Comparison of ENCODE assay signal across 17 mouse cellular contexts in genomic region chr9:107260836-107261235, GRCm38 (mm10). TPM values are rescaled to one million over a fixed set of nuclear protein-coding genes. Genes with fewer than 3 reads are reported as not detected.
DNase-seq lines count a peak whose midpoint lies in the region; ATAC-seq and TF ChIP-seq lines count a peak whose summit lies in the region.
"Had no signal": no experiment of that assay in that cellular context is flagged by ENCODE, and none has a peak within 500 bp of the region (broad histone marks: within the 10 kb centered on the region; RNA-seq: fewer than 3 reads in every experiment).

No protein-coding gene starts in this region.

- ATAC-seq in forebrain, embryonic 16.5 days = peak; percentile 34; the same call in 1 of the 2 replicates
- no peak for ATAC-seq in forebrain, embryonic 13.5 days
- peak; percentile 75 for ATAC-seq in megakaryocyte progenitor cell, adult 5-6 weeks (replicated peaks; ENCODE audit: poor library complexity)
- ATAC-seq in inflammation-experienced regulatory T-cells, adult 6 months = no peak
- ATAC-seq: CD4-positive, CD25-positive, alpha-beta regulatory T cell, adult 4 months; liver, embryonic 12.5 days had no signal

- H3K9me3 ChIP-seq in forebrain, embryonic 16.5 days (ENCODE audit: control insufficient read depth, low read length) = no peaks in the 10 kb centered on the region
- H3K9me3 ChIP-seq in forebrain, embryonic 13.5 days (replicated peaks) = no peaks in the 10 kb centered on the region
- no peaks in the 10 kb centered on the region for H3K9me3 ChIP-seq in MEL (replicated peaks; ENCODE audit: insufficient read depth, low read length)
- H3K9me3 ChIP-seq: embryonic facial prominence, embryonic 10.5 days; liver, embryonic 12.5 days had no signal

- no peaks in the 10 kb centered on the region for H3K27me3 ChIP-seq in forebrain, embryonic 16.5 days (replicated peaks; ENCODE audit: control insufficient read depth, insufficient read depth, low read length)
- no peaks in the 10 kb centered on the region for H3K27me3 ChIP-seq in forebrain, embryonic 13.5 days
- H3K27me3 ChIP-seq in MEL (ENCODE audit: control insufficient read depth in 1 of 2, insufficient read depth in 2 of 2, low read length in 2 of 2) = no peaks in the 10 kb centered on the region
- H3K27me3 ChIP-seq: liver, embryonic 12.5 days had no signal

- no peak overlapping the region for H3K4me2 ChIP-seq in forebrain, embryonic 16.5 days (ENCODE audit: low read length)
- no peak overlapping the region for H3K4me2 ChIP-seq in forebrain, embryonic 13.5 days
- H3K4me2 ChIP-seq: liver, embryonic 12.5 days had no signal

- 46% methylated on average over 8 of the region's 8 CpGs for WGBS in forebrain, embryonic 16.5 days
- 61% methylated on average over 8 of the region's 8 CpGs for whole genome bisulfite sequencing in forebrain, embryonic 13.5 days

- H3K9ac ChIP-seq in forebrain, embryonic 16.5 days (replicated peaks; ENCODE audit: low read depth, low read length) = no peak overlapping the region
- H3K9ac ChIP-seq in forebrain, embryonic 13.5 days = no peak overlapping the region
- H3K9ac ChIP-seq in MEL (ENCODE audit: control insufficient read depth, low read depth, low read length, poor library complexity, severe bottlenecking) = peak overlapping the region; percentile 41
- H3K9ac ChIP-seq: liver, embryonic 12.5 days had no signal

- TF ChIP-seq EP300 in MEL (IDR thresholded peaks at IDR 0.05; ENCODE audit: low read depth in 1 of 2, low read length in 2 of 2) = no peak

- H3K4me1 ChIP-seq in forebrain, embryonic 16.5 days (replicated peaks; ENCODE audit: control insufficient read depth, insufficient read depth, low read length) = peaks cover 14% of the 10 kb centered on the region
- H3K4me1 ChIP-seq in forebrain, embryonic 13.5 days = peaks cover 23% of the 10 kb centered on the region; the same call in 1 of the 2 replicates
- H3K4me1 ChIP-seq in MEL (ENCODE audit: control insufficient read depth in 1 of 2, insufficient read depth in 2 of 2, low read length in 2 of 2) = peaks cover 18 to 30% of the 10 kb centered on the region in 2 experiments
- H3K4me1 ChIP-seq: liver, embryonic 12.5 days had no signal

- peak; percentile 30 for DNase-seq in lung, postnatal 36 days
- DNase-seq in lung, adult 18-20 months = no peak
- DNase-seq in MEL (ENCODE audit: low read depth, low spot score) = peak; percentile 84
- DNase-seq in kidney, postnatal 4 days = no peak
- DNase-seq: adrenal gland, adult 2 months; gastrocnemius, postnatal 14 days; kidney, adult 18-20 months; kidney, postnatal 36 days; lung, postnatal 10 days had no signal

- H3K36me3 ChIP-seq in forebrain, embryonic 16.5 days (ENCODE audit: control insufficient read depth, insufficient read depth) = no peaks in the 10 kb centered on the region
- H3K36me3 ChIP-seq in forebrain, embryonic 13.5 days (ENCODE audit: poor library complexity, severe bottlenecking) = no peaks in the 10 kb centered on the region
- H3K36me3 ChIP-seq in MEL (ENCODE audit: control insufficient read depth in 1 of 2, insufficient read depth in 2 of 2, low read length in 2 of 2) = peaks cover 0 to 16% of the 10 kb centered on the region in 2 experiments; a peak in 3 of 4 replicates
- H3K36me3 ChIP-seq: embryonic facial prominence, embryonic 10.5 days had no signal

- TF ChIP-seq RAD21 in MEL (IDR thresholded peaks at IDR 0.05; ENCODE audit: low read depth, low read length) = no peak

- TF ChIP-seq CTCF in MEL (IDR thresholded peaks at IDR 0.05 in 2 of 3, conservative IDR thresholded peaks at IDR 0.05 in 1 of 3; ENCODE audit: control insufficient read depth in 1 of 3, insufficient read depth in 1 of 3, low read depth in 2 of 3, low read length in 3 of 3, poor library complexity in 1 of 3, severe bottlenecking in 1 of 3) = no peak

- peak in 1 of 2 experiments; percentile 26; a peak in 1 of 4 replicates for TF ChIP-seq POLR2A in MEL (IDR thresholded peaks at IDR 0.05; ENCODE audit: control insufficient read depth in 1 of 2, insufficient read depth in 1 of 2, low read depth in 1 of 2, low read length in 2 of 2, poor library complexity in 1 of 2)

- H3K79me2 ChIP-seq in MEL (ENCODE audit: control insufficient read depth, insufficient read depth, low read length, poor library complexity) = no peaks in the 10 kb centered on the region

- no peak overlapping the region for H3K4me3 ChIP-seq in forebrain, embryonic 16.5 days (replicated peaks; ENCODE audit: low read length)
- H3K4me3 ChIP-seq in forebrain, embryonic 13.5 days = no peak overlapping the region
- H3K4me3 ChIP-seq in MEL (ENCODE audit: control insufficient read depth in 1 of 2, insufficient read depth in 1 of 2, low read depth in 2 of 2, low read length in 2 of 2) = no peak overlapping the region
- H3K4me3 ChIP-seq: embryonic facial prominence, embryonic 10.5 days; liver, embryonic 12.5 days had no signal

- peak overlapping the region; percentile 62 for H3K27ac ChIP-seq in forebrain, embryonic 16.5 days (ENCODE audit: low read length)
- no peak overlapping the region for H3K27ac ChIP-seq in forebrain, embryonic 13.5 days
- peak overlapping the region; percentile 57 for H3K27ac ChIP-seq in MEL (ENCODE audit: control insufficient read depth, low read depth, low read length)
- H3K27ac ChIP-seq: embryonic facial prominence, embryonic 10.5 days; liver, embryonic 12.5 days; stomach, postnatal 0 days had no signal

TF ChIP-seq in MEL, 35 proteins besides CTCF, POLR2A, EP300 and RAD21 (continues in another document):
- TF ChIP-seq NRF1 (IDR thresholded peaks at IDR 0.05; ENCODE audit: insufficient read depth, low read depth, low read length, poor library complexity, severe bottlenecking) = no peak
- no peak for TF ChIP-seq MAFK (IDR thresholded peaks at IDR 0.05; ENCODE audit: borderline replicate concordance, low read depth, low read length)
- TF ChIP-seq GABPA (IDR thresholded peaks at IDR 0.05; ENCODE audit: low read depth, low read length) = no peak
- no peak for TF ChIP-seq USF1 (IDR thresholded peaks at IDR 0.05; ENCODE audit: low read depth, low read length)
- no peak for TF ChIP-seq MYB (IDR thresholded peaks at IDR 0.05; ENCODE audit: low read depth, low read length)
- 0 out of 2 replicates have a peak, but pooled peaks have one; percentile 44 for TF ChIP-seq TBP (IDR thresholded peaks at IDR 0.05; ENCODE audit: low read depth, low read length)
- no peak for TF ChIP-seq HCFC1 (IDR thresholded peaks at IDR 0.05; ENCODE audit: low read depth, low read length)
- no peak for TF ChIP-seq ZMIZ1 (IDR thresholded peaks at IDR 0.05; ENCODE audit: low read depth, low read length)
- TF ChIP-seq ZC3H11A (IDR thresholded peaks at IDR 0.05; ENCODE audit: low read depth, low read length) = no peak
- no peak for TF ChIP-seq UBTF (IDR thresholded peaks at IDR 0.05; ENCODE audit: borderline replicate concordance, insufficient read depth, low read depth, low read length)
- TF ChIP-seq POLR2AphosphoS2 (IDR thresholded peaks at IDR 0.05; ENCODE audit: low read length) = no peak
- no peak for TF ChIP-seq POLR2AphosphoS5 (IDR thresholded peaks at IDR 0.05; ENCODE audit: borderline replicate concordance, low read depth, low read length)
- TF ChIP-seq TCF12 (IDR thresholded peaks at IDR 0.05; ENCODE audit: low read depth, low read length) = no peak
- TF ChIP-seq E2F4 (IDR thresholded peaks at IDR 0.05; ENCODE audit: borderline replicate concordance, low read depth, low read length) = no peak
- TF ChIP-seq ZNF384 (IDR thresholded peaks at IDR 0.05; ENCODE audit: low read depth, low read length) = no peak
- peak; percentile 85; the same call in 1 of the 2 replicates for TF ChIP-seq MYC (IDR thresholded peaks at IDR 0.05; ENCODE audit: low read depth, low read length)
- TF ChIP-seq TAL1 (IDR thresholded peaks at IDR 0.05; ENCODE audit: low read length) = no peak
- TF ChIP-seq BHLHE40 (IDR thresholded peaks at IDR 0.05; ENCODE audit: borderline replicate concordance, low read depth, low read length) = 0 out of 2 replicates have a peak, but pooled peaks have one; percentile 39
- TF ChIP-seq MEF2A (IDR thresholded peaks at IDR 0.05; ENCODE audit: extremely low read depth, insufficient replicate concordance, low read depth, low read length, poor library complexity, severe bottlenecking) = no peak

RNA-seq across cellular contexts. Expression of gene Mapkapk3, which starts 28.8 kb away (rescaled TPM):
- polyA plus RNA-seq in forebrain, embryonic 16.5 days (2015; fragmentation: Nextera tagmentation; extraction: Ambion mirVana) = 1.4 and 1.7 TPM in 2 replicates
- 2.0 and 2.4 TPM in 2 replicates for polyA plus RNA-seq in forebrain, embryonic 13.5 days (2015; fragmentation: Nextera tagmentation; extraction: Ambion mirVana)
- 36.0 and 49.9 TPM in 2 replicates for total RNA-seq in MEL (2012; rRNA removed)
- 10 to 100 TPM in 1 of 2 experiments, not detected in 1; 42.3 TPM for polyA plus RNA-seq in MEL (2012; ENCODE audit: insufficient read depth in 1 of 2, insufficient read length in 2 of 2, low read depth in 1 of 2, low replicate concordance in 2 of 2, missing spikeins in 1 of 2)
- 100 and 115 TPM in 2 replicates for total RNA-seq in megakaryocyte progenitor cell, adult 5-6 weeks (2015)
- total RNA-seq in megakaryocyte progenitor cell, adult 5-6 weeks (2017) = 175 and 186 TPM in 2 replicates
- 10 to 100 TPM; 53.9 to 59.6 (median 59.2) TPM for polyA plus RNA-seq in inflammation-experienced regulatory T-cells, adult 6 months (2017; shearing (Covaris generic))

RNA-seq across cellular contexts. Expression of gene Dock3, which starts 29.1 kb away (rescaled TPM):
- 23.2 and 23.6 TPM in 2 replicates for polyA plus RNA-seq in forebrain, embryonic 16.5 days (2015; fragmentation: Nextera tagmentation; extraction: Ambion mirVana)
- polyA plus RNA-seq in forebrain, embryonic 13.5 days (2015; fragmentation: Nextera tagmentation; extraction: Ambion mirVana) = 14.4 and 16.1 TPM in 2 replicates
- 0.08 TPM in 1 of 2 replicates, not detected in the other for total RNA-seq in MEL (2012; rRNA removed)
- under 1 TPM in 1 of 2 experiments, not detected in 1; 0.03 TPM for polyA plus RNA-seq in MEL (2012; ENCODE audit: insufficient read depth in 1 of 2, insufficient read length in 2 of 2, low read depth in 1 of 2, low replicate concordance in 2 of 2, missing spikeins in 1 of 2)
- 1.2 TPM in 1 of 2 replicates, not detected in the other for total RNA-seq in megakaryocyte progenitor cell, adult 5-6 weeks (2015)
- not detected in 2 replicates for total RNA-seq in megakaryocyte progenitor cell, adult 5-6 weeks (2017)
- not detected for polyA plus RNA-seq in inflammation-experienced regulatory T-cells, adult 6 months (2017; shearing (Covaris generic))
- total RNA-seq: gastrocnemius, postnatal 14 days had no signal

RNA-seq across cellular contexts. Expression of gene Cish, which starts 35.0 kb away (rescaled TPM):
- 9.2 and 11.1 TPM in 2 replicates for polyA plus RNA-seq in forebrain, embryonic 16.5 days (2015; fragmentation: Nextera tagmentation; extraction: Ambion mirVana)
- polyA plus RNA-seq in forebrain, embryonic 13.5 days (2015; fragmentation: Nextera tagmentation; extraction: Ambion mirVana) = 6.2 and 7.3 TPM in 2 replicates
- total RNA-seq in MEL (2012; rRNA removed) = 5.1 and 10.0 TPM in 2 replicates
- 10 to 100 TPM in 1 of 2 experiments, not detected in 1; 24.5 TPM for polyA plus RNA-seq in MEL (2012; ENCODE audit: insufficient read depth in 1 of 2, insufficient read length in 2 of 2, low read depth in 1 of 2, low replicate concordance in 2 of 2, missing spikeins in 1 of 2)
- total RNA-seq in megakaryocyte progenitor cell, adult 5-6 weeks (2015) = 0.51 and 0.86 TPM in 2 replicates
- total RNA-seq in megakaryocyte progenitor cell, adult 5-6 weeks (2017) = 0.21 and 0.34 TPM in 2 replicates
- 100 to 1,000 TPM in 2 of 3 experiments, 10 to 100 TPM in 1; 85.4 to 124 (median 100) TPM for polyA plus RNA-seq in inflammation-experienced regulatory T-cells, adult 6 months (2017; shearing (Covaris generic))

Comparison
In these comparisons a context has a peak if more than half of its experiments do, and no peak if none do; other contexts are left out.
1. ATAC-seq: peak in forebrain, embryonic 16.5 days (single experiment) and megakaryocyte progenitor cell, adult 5-6 weeks (single experiment); none in forebrain, embryonic 13.5 days (single experiment) and inflammation-experienced regulatory T-cells, adult 6 months (single experiment).
2. DNase-seq: peak in lung, postnatal 36 days (single experiment) and MEL (single experiment); none in lung, adult 18-20 months (0 of 2) and kidney, postnatal 4 days (0 of 2).
3. RNA of gene Mapkapk3, which starts 28.8 kb away (polyA plus RNA-seq): 53.9 to 59.6 TPM in inflammation-experienced regulatory T-cells, adult 6 months and 42.3 TPM in MEL; 2.0 to 2.4 TPM in forebrain, embryonic 13.5 days and 1.4 to 1.7 TPM in forebrain, embryonic 16.5 days; every median in the first group is over 10 times any median in the second.
4. RNA of gene Dock3, which starts 29.1 kb away (polyA plus RNA-seq): 23.2 to 23.6 TPM in forebrain, embryonic 16.5 days and 14.4 to 16.1 TPM in forebrain, embryonic 13.5 days; 0.03 TPM in MEL and not detected in inflammation-experienced regulatory T-cells, adult 6 months; every median in the first group is over 10 times any median in the second.